Mouse (Mus musculus): ENCODE results near the gene C1qtnf9. TPM values are rescaled to one million over a fixed set of nuclear protein-coding genes. Genes with fewer than 3 reads are reported as not detected.

The C1qtnf9 gene
- polyA plus RNA-seq, 1 experiment from 2014 or later: 0.45 TPM

DNA sequence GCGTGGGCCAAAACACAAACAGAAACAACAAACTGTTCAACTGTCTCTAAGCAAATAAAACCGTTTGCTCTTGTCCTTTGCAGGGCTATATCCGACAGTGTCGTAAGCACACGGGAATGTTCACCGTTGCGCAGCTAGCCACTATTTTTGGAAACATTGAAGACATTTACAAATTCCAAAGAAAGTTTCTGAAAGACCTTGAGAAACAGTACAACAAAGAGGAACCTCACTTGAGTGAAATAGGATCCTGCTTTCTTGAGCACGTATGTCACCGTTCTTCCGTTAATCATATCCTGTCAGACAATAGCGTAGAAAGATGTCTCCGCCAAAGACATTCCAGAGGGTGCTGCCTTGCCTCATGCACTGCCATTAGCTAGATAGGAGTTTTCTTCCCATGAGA is 18.1 kb upstream of the C1qtnf9 start:
- H3K9me3 ChIP-seq: no peaks in the 10 kb centered on the region
- H3K4me2 ChIP-seq: no peak overlapping the region
- no peak overlapping the region for H3K9ac ChIP-seq (replicated peaks)
- H3K27ac ChIP-seq: no peak overlapping the region
- no peak overlapping the region for H3K4me3 ChIP-seq (replicated peaks)
- 86% methylated on average over 12 of the region's 12 CpGs for WGBS
- 0 out of 2 replicates have a peak, but pooled peaks cover 3% of the 10 kb centered on the region for H3K4me1 ChIP-seq (replicated peaks)
- H3K27me3 ChIP-seq: no peaks in the 10 kb centered on the region
- no peak for ATAC-seq (ENCODE audit: insufficient number of reproducible peaks, insufficient read depth, low FRiP score, low TSS enrichment, low read depth)
- peaks cover 31% of the 10 kb centered on the region for H3K36me3 ChIP-seq

DNA sequence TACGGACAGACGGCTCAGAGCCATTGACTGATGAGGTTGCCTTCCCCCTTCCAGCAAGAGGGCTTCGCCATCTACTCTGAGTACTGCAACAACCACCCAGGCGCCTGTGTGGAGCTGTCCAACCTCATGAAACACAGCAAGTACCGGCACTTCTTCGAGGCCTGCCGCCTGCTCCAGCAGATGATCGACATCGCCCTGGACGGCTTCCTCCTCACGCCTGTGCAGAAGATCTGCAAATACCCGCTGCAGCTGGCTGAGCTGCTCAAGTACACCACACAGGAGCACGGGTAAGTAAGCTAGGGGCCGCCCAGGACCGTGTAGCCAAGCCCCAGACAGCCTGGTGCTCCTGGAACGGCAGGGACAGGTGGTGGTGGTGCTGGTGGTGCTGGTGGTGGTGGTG is 16.4 kb upstream of the C1qtnf9 start:
- no peak overlapping the region for H3K4me3 ChIP-seq (replicated peaks)
- H3K27ac ChIP-seq: no peak overlapping the region
- no peaks in the 10 kb centered on the region for H3K4me1 ChIP-seq (replicated peaks)
- peaks cover 33% of the 10 kb centered on the region for H3K36me3 ChIP-seq
- no peak overlapping the region for H3K4me2 ChIP-seq
- WGBS: 92% methylated on average over 16 of the region's 16 CpGs
- no peak overlapping the region for H3K9ac ChIP-seq (replicated peaks)
- no peak; the same call in 1 of the 2 replicates for ATAC-seq (ENCODE audit: insufficient number of reproducible peaks, insufficient read depth, low FRiP score, low TSS enrichment, low read depth)
- H3K27me3 ChIP-seq: no peaks in the 10 kb centered on the region
- no peaks in the 10 kb centered on the region for H3K9me3 ChIP-seq

DNA sequence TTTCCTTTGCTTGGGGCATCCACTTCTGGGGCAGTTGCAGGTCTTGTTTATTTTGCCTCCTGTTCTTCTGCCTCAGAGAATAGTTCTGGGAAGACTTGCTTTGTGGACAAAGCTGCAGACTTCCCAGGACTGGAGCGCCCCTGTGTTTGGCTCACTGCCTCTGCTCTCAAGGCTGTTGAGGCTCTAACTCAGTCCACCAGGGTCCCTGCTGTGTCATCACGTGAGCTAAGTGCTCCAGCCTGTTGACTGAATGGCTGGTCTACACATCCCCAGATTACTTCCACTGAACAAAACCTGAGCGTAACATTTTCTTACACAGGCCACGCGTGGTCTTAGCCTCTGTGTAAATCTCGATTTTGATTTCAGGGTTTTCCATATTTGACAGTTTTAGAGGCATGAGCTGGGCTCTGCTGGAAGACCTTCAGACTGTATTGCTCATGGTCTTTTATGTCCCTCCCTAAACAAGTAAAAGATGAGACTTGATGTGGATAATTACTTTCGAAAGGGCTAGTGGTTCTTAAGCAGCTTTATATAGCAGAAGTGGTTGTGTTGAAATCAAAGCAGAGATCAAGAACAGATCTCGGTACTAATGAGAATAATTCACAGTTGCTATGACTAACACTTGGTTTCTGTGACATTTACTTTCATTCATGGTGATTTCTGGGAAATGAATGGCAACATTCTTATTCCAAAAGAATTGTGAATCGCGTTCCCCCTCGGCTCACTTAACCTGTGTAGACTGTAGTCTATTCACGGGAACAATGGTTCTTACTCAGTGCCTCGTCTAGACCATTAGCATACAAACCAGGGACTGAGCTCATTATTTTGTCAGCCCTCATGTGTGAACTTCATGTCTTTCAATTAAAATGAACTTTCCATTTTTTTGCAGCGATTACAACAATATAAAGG is 14.8 kb upstream of the C1qtnf9 start:
- Histone ChIP-seq H3K4me1 (replicated peaks) (no peaks in the 10 kb centered on the region), H3K4me3 (replicated peaks) (no peak overlapping the region), H3K4me2 (no peak overlapping the region), H3K36me3 (peaks cover 34% of the 10 kb centered on the region), H3K27me3 (no peaks in the 10 kb centered on the region), H3K27ac (no peak overlapping the region), H3K9me3 (no peaks in the 10 kb centered on the region), H3K9ac (replicated peaks) (no peak overlapping the region)
- ATAC-seq (ENCODE audit: insufficient number of reproducible peaks, insufficient read depth, low FRiP score, low TSS enrichment, low read depth): no peak
- WGBS: 87% methylated on average over 14 of the region's 14 CpGs

DNA sequence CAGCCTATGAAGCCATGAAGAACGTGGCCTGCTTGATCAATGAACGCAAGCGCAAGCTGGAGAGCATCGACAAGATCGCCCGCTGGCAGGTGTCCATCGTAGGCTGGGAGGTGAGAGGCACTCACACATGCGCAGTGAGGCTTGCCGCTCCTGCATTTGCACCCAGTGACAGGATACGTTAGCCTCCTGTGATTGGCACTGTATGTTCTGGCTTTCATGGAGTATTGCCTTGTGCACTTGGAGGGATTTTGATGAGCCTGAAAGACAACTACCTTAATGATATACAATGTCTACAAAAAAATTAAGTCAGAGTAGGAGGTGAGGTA is 14.2 kb upstream of the C1qtnf9 start:
- Histone ChIP-seq H3K9ac (replicated peaks) (no peak overlapping the region), H3K4me1 (replicated peaks) (no peaks in the 10 kb centered on the region), H3K27ac (no peak overlapping the region), H3K36me3 (peaks cover 34% of the 10 kb centered on the region), H3K4me2 (no peak overlapping the region), H3K4me3 (replicated peaks) (no peak overlapping the region), H3K9me3 (no peaks in the 10 kb centered on the region), H3K27me3 (no peaks in the 10 kb centered on the region)
- 95% methylated on average over 10 of the region's 10 CpGs for WGBS
- no peak for ATAC-seq (ENCODE audit: insufficient number of reproducible peaks, insufficient read depth, low FRiP score, low TSS enrichment, low read depth)

DNA sequence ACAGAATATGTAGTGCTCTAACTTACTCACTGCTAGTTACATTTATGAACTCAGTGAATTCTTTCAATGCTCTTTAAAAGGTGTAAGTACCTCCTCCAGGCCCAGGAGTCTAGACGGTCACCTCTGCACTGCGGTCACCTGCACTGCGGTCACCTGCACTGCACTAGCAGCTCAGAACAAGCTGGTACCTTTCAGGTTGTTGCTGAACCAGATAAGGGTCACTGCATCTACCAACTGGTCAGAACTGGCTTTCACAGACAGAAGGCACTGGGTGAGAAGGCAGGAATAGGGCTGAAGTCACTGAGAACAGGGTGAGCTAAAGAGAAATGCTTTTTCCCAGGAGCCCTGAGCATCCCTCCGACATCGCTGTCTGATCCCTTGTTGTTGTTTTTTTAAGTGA is 13.3 kb upstream of the C1qtnf9 start:
- no peak overlapping the region for H3K4me2 ChIP-seq
- H3K27ac ChIP-seq: no peak overlapping the region
- no peak for ATAC-seq (ENCODE audit: insufficient number of reproducible peaks, insufficient read depth, low FRiP score, low TSS enrichment, low read depth)
- no peak overlapping the region for H3K9ac ChIP-seq (replicated peaks)
- 98% methylated on average over 5 of the region's 5 CpGs for WGBS
- no peak overlapping the region for H3K4me3 ChIP-seq (replicated peaks)
- H3K9me3 ChIP-seq: no peaks in the 10 kb centered on the region
- no peaks in the 10 kb centered on the region for H3K4me1 ChIP-seq (replicated peaks)
- H3K36me3 ChIP-seq: peaks cover 30% of the 10 kb centered on the region
- no peaks in the 10 kb centered on the region for H3K27me3 ChIP-seq

DNA sequence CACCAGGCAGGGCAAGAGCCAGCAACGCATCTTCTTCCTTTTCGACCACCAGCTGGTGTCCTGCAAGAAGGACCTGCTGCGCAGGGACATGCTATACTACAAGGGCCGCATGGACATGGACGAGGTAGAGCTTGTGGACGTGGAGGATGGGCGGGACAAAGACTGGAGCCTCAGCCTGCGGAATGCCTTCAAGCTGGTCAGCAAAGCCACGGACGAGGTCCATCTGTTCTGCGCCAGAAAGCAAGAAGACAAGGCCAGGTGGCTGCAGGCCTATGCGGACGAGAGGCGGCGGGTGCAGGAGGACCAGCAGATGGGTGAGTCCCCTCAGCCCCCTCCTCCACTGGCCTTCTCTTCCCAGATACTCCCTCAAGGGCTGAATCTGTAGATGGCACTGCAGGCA is 11.7 kb upstream of the C1qtnf9 start:
- Histone ChIP-seq H3K36me3 (peaks cover 35% of the 10 kb centered on the region), H3K9me3 (no peaks in the 10 kb centered on the region), H3K27ac (no peak overlapping the region), H3K27me3 (no peaks in the 10 kb centered on the region), H3K4me2 (no peak overlapping the region), H3K4me1 (replicated peaks) (no peaks in the 10 kb centered on the region), H3K9ac (replicated peaks) (no peak overlapping the region), H3K4me3 (replicated peaks) (no peak overlapping the region)
- ATAC-seq (ENCODE audit: insufficient number of reproducible peaks, insufficient read depth, low FRiP score, low TSS enrichment, low read depth): no peak
- 91% methylated on average over 15 of the region's 15 CpGs for WGBS

DNA sequence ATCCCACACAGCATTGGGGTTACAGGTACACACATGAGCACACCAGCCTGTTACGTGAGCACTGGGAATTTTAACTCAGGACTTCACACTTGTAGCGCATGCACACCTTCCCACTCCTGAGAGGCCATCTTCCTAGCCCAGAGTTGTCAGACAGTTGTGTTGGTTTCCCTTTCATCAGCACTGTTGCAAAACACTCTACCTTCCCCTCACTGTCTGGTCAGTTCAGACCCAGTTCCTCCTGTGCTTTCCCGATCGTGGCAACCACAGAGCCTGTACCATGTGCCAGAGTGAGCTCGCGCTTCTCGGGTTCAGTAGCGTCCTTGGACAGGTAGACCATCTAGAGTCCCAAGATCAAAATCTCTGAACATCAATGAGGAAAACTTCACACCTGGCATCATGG is 10.7 kb upstream of the C1qtnf9 start:
- 92% methylated on average over 8 of the region's 8 CpGs for WGBS
- Histone ChIP-seq H3K9me3 (no peaks in the 10 kb centered on the region), H3K36me3 (peaks cover 38% of the 10 kb centered on the region), H3K4me1 (replicated peaks) (0 out of 2 replicates have a peak, but pooled peaks cover 3% of the 10 kb centered on the region), H3K9ac (replicated peaks) (no peak overlapping the region), H3K27ac (no peak overlapping the region), H3K27me3 (no peaks in the 10 kb centered on the region), H3K4me2 (no peak overlapping the region), H3K4me3 (replicated peaks) (no peak overlapping the region)
- ATAC-seq (ENCODE audit: insufficient number of reproducible peaks, insufficient read depth, low FRiP score, low TSS enrichment, low read depth): no peak

DNA sequence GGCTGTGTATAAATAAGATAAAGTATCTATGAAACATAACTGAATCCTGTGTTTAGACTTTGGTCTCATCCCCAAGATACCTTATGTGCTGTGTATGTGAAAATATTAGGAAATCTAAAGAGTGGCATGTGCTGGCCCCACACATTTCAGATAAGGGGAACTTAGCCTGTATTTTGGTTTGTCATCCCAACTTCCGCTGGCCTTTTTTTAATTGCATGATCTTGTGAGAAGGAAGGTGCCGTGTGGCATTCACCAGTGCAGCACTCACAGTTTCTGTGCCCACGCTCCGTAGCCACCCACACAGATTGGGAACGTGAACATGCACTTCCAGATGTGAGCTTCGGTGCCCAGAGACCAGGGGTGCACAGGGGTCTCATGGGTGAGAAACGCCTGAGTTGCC is 10.2 kb upstream of the C1qtnf9 start:
- H3K9me3 ChIP-seq: no peaks in the 10 kb centered on the region
- 95% methylated on average over 7 of the region's 7 CpGs for WGBS
- no peak for ATAC-seq (ENCODE audit: insufficient number of reproducible peaks, insufficient read depth, low FRiP score, low TSS enrichment, low read depth)

DNA sequence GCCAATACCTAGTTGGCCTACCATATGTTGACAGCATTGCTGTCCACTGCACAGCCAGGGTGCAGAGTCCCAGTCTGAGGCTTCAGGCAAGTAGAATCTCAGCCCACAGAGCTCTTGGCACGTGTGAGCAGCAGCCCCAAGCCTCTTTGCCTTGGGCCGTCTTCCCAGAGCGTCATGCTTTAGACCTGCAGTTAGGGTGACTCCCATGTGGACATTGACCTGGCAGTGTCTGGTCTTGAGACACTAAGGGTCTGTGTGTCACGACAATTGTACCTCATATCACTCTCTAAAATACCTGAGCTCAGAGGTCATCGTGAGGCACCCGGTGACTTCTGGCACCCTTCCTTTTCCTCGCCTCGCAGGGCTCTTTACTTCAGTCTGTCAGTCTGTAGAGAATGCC is 8.8 kb upstream of the C1qtnf9 start:
- Histone ChIP-seq H3K27ac (no peak overlapping the region), H3K9me3 (no peaks in the 10 kb centered on the region), H3K36me3 (peaks cover 34% of the 10 kb centered on the region), H3K27me3 (no peaks in the 10 kb centered on the region), H3K4me2 (no peak overlapping the region), H3K9ac (replicated peaks) (no peak overlapping the region), H3K4me3 (replicated peaks) (no peak overlapping the region), H3K4me1 (replicated peaks) (0 out of 2 replicates have a peak, but pooled peaks cover 8% of the 10 kb centered on the region)
- ATAC-seq (ENCODE audit: insufficient number of reproducible peaks, insufficient read depth, low FRiP score, low TSS enrichment, low read depth): no peak
- WGBS: 92% methylated on average over 8 of the region's 8 CpGs

More for the DNA sequence above, 10.2 kb upstream of the C1qtnf9 start:
- no peak overlapping the region for H3K4me3 ChIP-seq (replicated peaks)
- no peak overlapping the region for H3K9ac ChIP-seq (replicated peaks)
- H3K27ac ChIP-seq: no peak overlapping the region
- H3K4me1 ChIP-seq (replicated peaks): 0 out of 2 replicates have a peak, but pooled peaks cover 4% of the 10 kb centered on the region
- peaks cover 38% of the 10 kb centered on the region for H3K36me3 ChIP-seq
- no peaks in the 10 kb centered on the region for H3K27me3 ChIP-seq
- no peak overlapping the region for H3K4me2 ChIP-seq

DNA sequence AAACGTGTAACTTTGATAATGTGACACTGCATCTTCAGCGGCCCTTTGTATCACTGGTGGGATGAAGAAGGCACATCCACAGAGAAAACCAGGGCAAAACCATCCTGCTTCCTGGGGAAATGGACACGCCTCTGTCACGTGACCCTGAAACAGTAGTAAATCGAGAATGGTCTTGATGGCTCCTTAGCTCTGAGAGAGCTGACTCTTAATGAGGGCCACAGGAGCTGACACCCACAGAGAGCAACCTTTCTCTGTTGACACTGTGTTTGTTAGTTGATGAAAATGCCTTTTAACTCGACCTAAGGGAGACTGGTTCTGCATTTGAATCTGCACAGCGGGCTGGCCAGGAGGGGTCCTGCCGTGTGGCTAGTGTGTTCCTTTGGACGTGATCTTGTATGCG is 6.1 kb upstream of the C1qtnf9 start:
- Histone ChIP-seq H3K4me1 (replicated peaks) (0 out of 2 replicates have a peak, but pooled peaks cover 15% of the 10 kb centered on the region), H3K27ac (no peak overlapping the region), H3K36me3 (peaks cover 20% of the 10 kb centered on the region), H3K9ac (replicated peaks) (no peak overlapping the region), H3K4me3 (replicated peaks) (no peak overlapping the region), H3K4me2 (no peak overlapping the region), H3K9me3 (no peaks in the 10 kb centered on the region), H3K27me3 (peaks cover 3% of the 10 kb centered on the region; the same call in 1 of the 2 replicates)
- WGBS: 74% methylated on average over 10 of the region's 10 CpGs
- ATAC-seq (ENCODE audit: insufficient number of reproducible peaks, insufficient read depth, low FRiP score, low TSS enrichment, low read depth): no peak

DNA sequence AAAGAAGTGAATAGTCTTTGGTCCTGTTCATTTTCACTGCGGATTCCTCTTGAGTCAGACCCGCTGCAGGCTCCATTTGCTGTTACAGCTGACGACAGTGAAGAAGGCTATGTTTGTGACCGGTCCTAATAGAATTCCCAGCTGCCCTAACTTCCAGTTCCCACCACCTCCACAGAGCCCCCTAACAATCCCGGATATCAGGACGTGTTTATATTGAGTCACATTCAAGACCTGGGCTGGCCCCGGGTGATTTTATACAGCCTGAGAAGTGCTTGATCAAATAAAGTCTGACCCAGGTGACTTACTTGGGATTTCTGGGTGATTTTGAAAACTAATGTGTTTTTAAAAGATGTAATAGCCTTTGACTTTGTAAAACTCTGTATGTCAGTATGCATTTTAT is 5.2 kb upstream of the C1qtnf9 start:
- H3K4me3 ChIP-seq (replicated peaks): no peak overlapping the region
- WGBS: 62% methylated on average over 7 of the region's 7 CpGs
- peaks cover 14% of the 10 kb centered on the region for H3K36me3 ChIP-seq
- peaks cover 3% of the 10 kb centered on the region; the same call in 1 of the 2 replicates for H3K27me3 ChIP-seq
- no peak overlapping the region for H3K4me2 ChIP-seq
- no peaks in the 10 kb centered on the region for H3K9me3 ChIP-seq
- ATAC-seq (ENCODE audit: insufficient number of reproducible peaks, insufficient read depth, low FRiP score, low TSS enrichment, low read depth): no peak
- H3K27ac ChIP-seq: no peak overlapping the region
- peaks cover 20% of the 10 kb centered on the region for H3K4me1 ChIP-seq (replicated peaks)
- H3K9ac ChIP-seq (replicated peaks): no peak overlapping the region

DNA sequence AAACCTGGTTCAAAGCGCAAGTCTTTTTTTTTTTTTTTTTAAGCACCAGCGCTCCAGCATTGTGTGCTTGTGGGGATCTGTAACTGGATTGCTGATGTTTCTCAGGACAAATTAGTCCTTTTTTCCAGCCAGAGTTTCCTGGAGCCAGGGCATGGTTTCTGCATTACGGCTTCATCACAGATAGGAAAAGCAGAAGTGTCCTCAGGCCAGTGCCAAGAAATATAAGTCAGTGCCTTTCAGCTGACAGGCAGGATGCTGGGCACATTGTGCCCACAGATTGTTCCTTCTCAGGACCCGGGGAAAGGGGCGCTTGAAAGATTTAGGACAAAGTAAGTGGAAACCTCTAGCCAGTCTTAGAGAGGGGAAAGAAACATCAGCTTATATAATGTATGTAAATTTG is 4.2 kb upstream of the C1qtnf9 start:
- WGBS: 90% methylated on average over 5 of the region's 5 CpGs
- ATAC-seq (ENCODE audit: insufficient number of reproducible peaks, insufficient read depth, low FRiP score, low TSS enrichment, low read depth): no peak
- Histone ChIP-seq H3K9ac (replicated peaks) (no peak overlapping the region), H3K9me3 (no peaks in the 10 kb centered on the region), H3K4me2 (no peak overlapping the region), H3K27me3 (peaks cover 3% of the 10 kb centered on the region; the same call in 1 of the 2 replicates), H3K36me3 (peaks cover 14% of the 10 kb centered on the region), H3K27ac (no peak overlapping the region), H3K4me1 (replicated peaks) (peaks cover 26% of the 10 kb centered on the region), H3K4me3 (replicated peaks) (no peak overlapping the region)

All from limb, embryonic 12.5 days (tissue).